8 mouse cellular contexts compared by ENCODE assay signal in the genomic region with DNA sequence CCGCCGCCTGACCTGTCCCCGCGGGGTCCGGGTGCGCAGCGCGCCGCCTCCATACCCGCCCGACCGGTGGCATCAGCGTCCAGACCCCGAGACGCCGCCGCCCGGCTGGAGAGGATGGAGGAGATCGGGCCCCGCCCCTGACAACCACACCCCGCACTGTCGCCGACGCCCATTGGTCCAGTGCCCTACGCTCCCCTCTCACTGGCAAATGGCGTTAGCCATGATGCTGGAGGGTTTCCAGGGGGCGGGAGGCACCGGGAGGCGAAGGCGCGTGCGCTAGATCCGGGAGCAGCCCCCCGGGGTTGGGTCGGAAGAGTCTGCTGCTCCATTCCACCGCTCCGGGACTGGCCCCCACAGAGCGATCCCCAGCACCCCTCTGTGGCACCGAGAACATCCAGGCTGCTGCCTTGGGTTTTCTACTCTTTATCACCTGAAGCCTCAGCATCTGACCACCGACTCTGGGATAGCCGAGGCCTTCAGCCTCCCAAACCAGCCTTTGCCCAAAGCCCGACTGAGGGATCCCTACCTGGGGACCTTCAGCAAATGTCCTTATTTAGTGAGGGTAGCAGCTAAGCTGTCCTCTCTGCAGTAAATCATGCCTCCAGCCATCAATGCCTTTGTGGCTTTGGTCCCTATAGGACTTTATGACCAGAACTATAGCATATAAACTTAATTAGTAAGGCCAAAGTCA. TPM values are rescaled to one million over a fixed set of nuclear protein-coding genes. Genes with fewer than 3 reads are reported as not detected.
DNase-seq lines count a peak whose midpoint lies in the region; ATAC-seq lines count a peak whose summit lies in the region.

Gene Tulp3 (minus strand): TSS at position 126 of the 691 bp plus-strand sequence.

- H3K9ac ChIP-seq in hindbrain, embryonic 13.5 days, result peak within 1 kb of the TSS; percentile 88

- H3K4me3 ChIP-seq in hindbrain, embryonic 13.5 days, result peak within 1 kb of the TSS; percentile 74

- H3K27me3 ChIP-seq in hindbrain, embryonic 13.5 days, result no peaks in the 10 kb centered on the region

- peak within 1 kb of the TSS; percentile 93 for H3K27ac ChIP-seq in hindbrain, embryonic 13.5 days

- 0% methylated on average over 41 of the region's 42 CpGs for WGBS in hindbrain, embryonic 13.5 days

- DNase-seq in NIH3T3 (ENCODE audit: low read depth), result peak; percentile 100
- peak; percentile 100 for DNase-seq in cerebellum, postnatal 10 days
- peak; percentile 93 to 94 for DNase-seq in frontal cortex, postnatal 14 days (ENCODE audit: low spot score in 2 of 2)
- peak; percentile 93 to 96 for DNase-seq in layer of hippocampus, postnatal 25 days (ENCODE audit: extremely low spot score in 1 of 2, low spot score in 1 of 2)
- peak; percentile 95 for DNase-seq in lung, postnatal 25 days (ENCODE audit: low spot score)
- DNase-seq in retina, embryonic 14.5 days (ENCODE audit: low spot score), result peak; percentile 97
- DNase-seq in thymus, postnatal 4 days, result peak; percentile 91

- ATAC-seq in hindbrain, embryonic 13.5 days (ENCODE audit: low FRiP score), result peak; percentile 99

- peak within 1 kb of the TSS; percentile 78 for H3K4me2 ChIP-seq in hindbrain, embryonic 13.5 days

- H3K4me1 ChIP-seq in hindbrain, embryonic 13.5 days (replicated peaks), result peaks cover 45% of the 10 kb centered on the region

- H3K36me3 ChIP-seq in hindbrain, embryonic 13.5 days, result peaks cover 30% of the 10 kb centered on the region

- no peaks in the 10 kb centered on the region for H3K9me3 ChIP-seq in hindbrain, embryonic 13.5 days

RNA-seq across cellular contexts. Expression of gene Tulp3, which starts in this region (rescaled TPM):
- 19.9 and 20.1 TPM in 2 replicates for polyA plus RNA-seq in hindbrain, embryonic 13.5 days (2015; fragmentation: Nextera tagmentation; extraction: Ambion mirVana)
- total RNA-seq in layer of hippocampus, postnatal 25 days (2021), result 10 to 100 TPM; 21.9 to 22.9 TPM

Comparison
In these comparisons a context has a peak if more than half of its experiments do, and no peak if none do; other contexts are left out.
1. Peak in every context shown above with its lines: DNase-seq, ATAC-seq, H3K4me3 ChIP-seq and H3K27ac ChIP-seq.